Mouse (Mus musculus) yolk sac, embryonic 10.5 days (tissue): ENCODE data around the gene Mrpl30.

Experiments used
- DNase-seq: peaks from one replicate; pipeline ENCODE4 v3.0.0-alpha.2; 2017; ENCODE audit warnings: low spot score

Gene Mrpl30

GRCm38 (mm10) chr1:37900288-37900687 is 10.0 kb downstream of the Mrpl30 start:
- DNase-seq, result no peak

DNA sequence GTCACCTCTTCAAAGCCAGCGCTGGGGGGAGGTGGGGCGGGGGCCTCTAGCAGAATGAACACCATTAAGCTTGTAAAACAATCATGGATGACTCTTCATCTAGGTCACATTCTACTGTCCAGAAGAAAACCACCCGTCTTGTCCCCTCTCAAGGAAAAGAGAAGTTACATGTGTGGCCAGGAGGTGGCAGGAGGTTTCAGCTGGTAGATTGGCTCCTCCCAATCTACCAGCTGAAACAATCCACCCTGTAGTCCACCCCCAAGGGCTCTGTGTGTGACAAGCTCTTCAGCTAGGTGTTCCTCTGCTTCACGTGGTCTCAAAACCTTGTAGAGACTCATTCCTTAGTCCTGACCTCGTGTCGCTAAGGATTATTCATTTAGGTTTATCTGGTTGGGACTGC is 12.9 kb downstream of the Mrpl30 start:
- DNase-seq, result no peak

DNA sequence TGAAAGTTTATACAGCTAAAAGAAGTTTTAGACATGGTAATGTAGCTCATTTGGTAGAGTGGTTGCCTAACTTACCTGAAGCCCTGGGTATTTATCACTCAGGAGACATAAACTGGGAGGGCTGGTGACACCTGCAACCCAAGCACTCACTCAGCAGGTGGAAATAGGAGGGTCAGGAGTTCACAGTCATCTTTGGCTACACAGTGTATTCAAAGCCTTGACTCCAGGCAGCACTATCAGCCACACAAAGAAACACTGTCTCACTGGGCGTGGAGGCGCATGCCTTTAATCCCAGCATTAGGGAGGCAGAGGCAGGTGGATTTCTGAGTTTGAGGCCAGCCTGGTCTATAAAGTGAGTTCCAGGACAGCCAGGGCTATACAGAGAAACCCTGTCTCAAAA is 22.5 kb downstream of the Mrpl30 start:
- no peak for DNase-seq

DNA sequence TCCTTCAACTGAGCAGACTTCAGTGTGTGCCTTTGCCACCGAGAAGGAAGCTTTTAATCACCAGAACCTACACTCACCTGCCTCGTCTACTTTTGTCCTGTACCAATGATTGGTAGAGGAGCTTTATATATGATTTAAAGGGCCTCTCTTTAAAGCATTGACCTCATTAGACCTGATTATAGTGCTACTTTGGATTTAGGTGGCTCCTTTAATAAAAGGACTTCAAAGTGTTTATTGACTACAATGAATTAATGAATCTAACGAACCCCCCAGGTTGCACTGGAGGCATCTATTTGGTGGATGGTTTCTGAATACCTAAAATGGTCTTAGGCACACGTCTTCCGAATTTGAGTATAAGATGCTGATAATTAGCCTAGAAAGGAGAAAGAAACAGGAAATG is 26.1 kb downstream of the Mrpl30 start, which contains the start of gene Lyg2:
TSS of gene Lyg2 (minus strand) at position 101 of the 400 bp plus-strand sequence.
- no peak for DNase-seq

GRCm38 (mm10) chr1:37917666-37918065 is 27.4 kb downstream of the Mrpl30 start:
- DNase-seq, result no peak

DNA sequence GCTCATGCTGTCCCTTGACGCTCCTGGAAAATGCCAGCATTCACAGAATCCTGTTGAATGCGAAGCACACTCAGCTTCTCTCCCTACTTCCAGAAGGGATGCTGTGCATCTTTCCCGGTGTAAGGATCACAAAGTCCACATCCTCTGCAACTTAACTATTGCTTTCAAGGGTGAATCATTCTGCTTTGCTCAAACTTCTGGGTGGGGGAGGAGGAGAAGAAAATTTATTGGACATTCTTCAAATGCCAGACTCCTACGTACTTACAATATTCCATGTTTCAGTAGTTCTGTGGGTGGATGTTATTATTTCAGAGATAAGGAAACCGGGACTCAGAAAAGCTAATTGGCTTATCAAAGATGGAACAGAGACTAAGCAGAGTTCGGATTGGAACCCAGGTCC is 27.8 kb downstream of the Mrpl30 start:
- no peak for DNase-seq

GRCm38 (mm10) chr1:37922536-37922935 is 32.3 kb downstream of the Mrpl30 start:
- no peak for DNase-seq

GRCm38 (mm10) chr1:37925971-37926370 is 35.7 kb downstream of the Mrpl30 start:
- no peak for DNase-seq

DNA sequence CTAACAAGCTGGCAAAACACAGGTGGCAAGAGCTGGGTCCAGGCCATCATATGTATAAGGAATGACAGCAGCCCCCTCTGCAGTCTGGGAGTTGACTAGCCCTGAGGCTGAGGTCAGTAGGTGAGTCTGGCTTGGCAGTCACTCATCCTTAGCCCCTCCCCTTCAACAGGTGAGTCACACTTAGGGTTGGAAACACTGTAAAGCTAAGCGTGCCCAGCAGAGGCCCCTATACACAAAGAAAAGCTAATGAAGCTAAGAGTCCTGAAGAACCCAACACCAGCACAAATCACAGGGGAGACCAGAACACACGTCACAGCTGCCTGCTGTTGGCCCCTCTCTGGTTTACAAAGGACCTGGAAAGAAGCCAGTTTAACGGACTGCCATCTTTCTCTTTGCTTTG is 41.5 kb downstream of the Mrpl30 start:
- DNase-seq, result peak; percentile 5
